Mouse (Mus musculus): ENCODE data around the gene Cmas. TPM values are rescaled to one million over a fixed set of nuclear protein-coding genes. Genes with fewer than 3 reads are reported as not detected.

Cmas gene
- polyA plus RNA-seq, 2 experiments = 54.5 to 88.7 TPM

- DNase-seq (ENCODE audit: low spot score) = no peak
- H3K4me3 ChIP-seq (replicated peaks; ENCODE audit: low read length) = no peak overlapping the region
- H3K9me3 ChIP-seq (ENCODE audit: control insufficient read depth, low read length) = no peaks in the 10 kb centered on the region
- no peak for ATAC-seq (ENCODE audit: low FRiP score, low read depth)
- no peak overlapping the region for H3K9ac ChIP-seq (ENCODE audit: low read depth, low read length, severe bottlenecking)
- H3K27ac ChIP-seq (replicated peaks; ENCODE audit: low read depth, low read length) = no peak overlapping the region
- 48% methylated on average over 4 of the region's 4 CpGs for WGBS
- TF ChIP-seq POLR2A (IDR thresholded peaks at IDR 0.05; ENCODE audit: borderline replicate concordance, extremely low read depth, insufficient read depth, insufficient read length) = no peak
- H3K27me3 ChIP-seq (ENCODE audit: control insufficient read depth, insufficient read depth, low read length) = no peaks in the 10 kb centered on the region
- no peaks in the 10 kb centered on the region for H3K36me3 ChIP-seq (ENCODE audit: control insufficient read depth, insufficient read depth, low read length)
- no peak overlapping the region for H3K4me2 ChIP-seq (replicated peaks; ENCODE audit: low read depth, low read length, severe bottlenecking)
- H3K4me1 ChIP-seq (ENCODE audit: control insufficient read depth, insufficient read depth, low read length) = no peaks in the 10 kb centered on the region
Measured at GRCm38 (mm10) chr6:142743193-142743592, 13.3 kb upstream of the Cmas start.

DNA sequence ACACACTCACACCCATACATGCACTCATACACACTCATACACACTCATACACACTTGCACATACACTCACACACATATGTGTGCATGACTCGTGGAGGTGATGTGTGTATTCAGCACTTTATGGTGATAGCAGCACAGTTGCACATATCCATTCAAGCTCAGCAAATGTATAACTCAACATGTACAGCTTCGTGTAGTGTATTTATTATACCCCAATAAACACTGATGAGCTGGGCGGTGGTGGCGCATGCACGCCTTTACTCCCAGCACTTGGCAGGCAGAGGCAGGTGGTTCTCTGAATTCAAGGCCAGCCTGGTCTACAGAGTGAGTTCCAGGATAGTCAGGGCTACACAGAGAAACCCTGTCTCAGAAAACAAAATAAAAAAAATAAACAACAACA lies 11.0 kb upstream of the Cmas start:
- ATAC-seq (ENCODE audit: low FRiP score, low read depth) (no peak), DNase-seq (ENCODE audit: low spot score) (no peak)
- H3K27ac ChIP-seq (replicated peaks; ENCODE audit: low read depth, low read length) = no peak overlapping the region
- H3K9me3 ChIP-seq (ENCODE audit: control insufficient read depth, low read length) = no peaks in the 10 kb centered on the region
- H3K4me1 ChIP-seq (ENCODE audit: control insufficient read depth, insufficient read depth, low read length) = no peaks in the 10 kb centered on the region
- TF ChIP-seq POLR2A (IDR thresholded peaks at IDR 0.05; ENCODE audit: borderline replicate concordance, extremely low read depth, insufficient read depth, insufficient read length) = no peak
- no peak overlapping the region for H3K4me3 ChIP-seq (replicated peaks; ENCODE audit: low read length)
- no peak overlapping the region for H3K4me2 ChIP-seq (replicated peaks; ENCODE audit: low read depth, low read length, severe bottlenecking)
- no peaks in the 10 kb centered on the region for H3K27me3 ChIP-seq (ENCODE audit: control insufficient read depth, insufficient read depth, low read length)
- H3K9ac ChIP-seq (ENCODE audit: low read depth, low read length, severe bottlenecking) = no peak overlapping the region
- WGBS = 85% methylated on average over 5 of the region's 5 CpGs
- H3K36me3 ChIP-seq (ENCODE audit: control insufficient read depth, insufficient read depth, low read length) = no peaks in the 10 kb centered on the region

DNA sequence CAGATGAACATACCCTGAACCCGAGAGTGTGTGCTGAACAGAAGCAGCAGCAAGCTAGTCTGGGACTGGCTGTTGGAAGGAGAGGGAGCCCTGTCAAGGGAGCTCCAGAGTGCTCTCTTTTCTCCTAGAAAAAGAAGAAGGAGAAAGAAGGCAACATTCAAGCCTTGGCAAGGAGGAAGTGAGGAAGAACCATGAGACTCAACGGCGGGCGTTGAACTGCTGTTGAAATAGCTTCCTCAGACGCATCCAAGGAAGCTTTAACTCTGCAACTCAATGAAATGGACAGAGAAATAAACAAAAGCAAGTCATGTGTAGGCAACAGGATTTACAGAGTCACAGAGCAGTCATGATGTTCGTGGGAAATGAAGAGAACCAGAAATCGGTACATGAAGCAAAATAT lies 9.7 kb upstream of the Cmas start:
- H3K4me1 ChIP-seq (ENCODE audit: control insufficient read depth, insufficient read depth, low read length) = no peaks in the 10 kb centered on the region
- H3K4me3 ChIP-seq (replicated peaks; ENCODE audit: low read length) = no peak overlapping the region
- ATAC-seq (ENCODE audit: low FRiP score, low read depth) (no peak), DNase-seq (ENCODE audit: low spot score) (no peak)
- 75% methylated on average over 7 of the region's 7 CpGs for WGBS
- H3K27me3 ChIP-seq (ENCODE audit: control insufficient read depth, insufficient read depth, low read length) = no peaks in the 10 kb centered on the region
- no peak overlapping the region for H3K27ac ChIP-seq (replicated peaks; ENCODE audit: low read depth, low read length)
- H3K9ac ChIP-seq (ENCODE audit: low read depth, low read length, severe bottlenecking) = no peak overlapping the region
- no peaks in the 10 kb centered on the region for H3K9me3 ChIP-seq (ENCODE audit: control insufficient read depth, low read length)
- no peaks in the 10 kb centered on the region for H3K36me3 ChIP-seq (ENCODE audit: control insufficient read depth, insufficient read depth, low read length)
- no peak for TF ChIP-seq POLR2A (IDR thresholded peaks at IDR 0.05; ENCODE audit: borderline replicate concordance, extremely low read depth, insufficient read depth, insufficient read length)
- H3K4me2 ChIP-seq (replicated peaks; ENCODE audit: low read depth, low read length, severe bottlenecking) = no peak overlapping the region

GRCm38 (mm10) chr6:142747165-142747564 lies 9.3 kb upstream of the Cmas start:
- DNase-seq (ENCODE audit: low spot score) (no peak), ATAC-seq (ENCODE audit: low FRiP score, low read depth) (no peak)
- no peaks in the 10 kb centered on the region for H3K36me3 ChIP-seq (ENCODE audit: control insufficient read depth, insufficient read depth, low read length)
- H3K27ac ChIP-seq (replicated peaks; ENCODE audit: low read depth, low read length) = no peak overlapping the region
- H3K27me3 ChIP-seq (ENCODE audit: control insufficient read depth, insufficient read depth, low read length) = no peaks in the 10 kb centered on the region
- no peak for TF ChIP-seq POLR2A (IDR thresholded peaks at IDR 0.05; ENCODE audit: borderline replicate concordance, extremely low read depth, insufficient read depth, insufficient read length)
- no peaks in the 10 kb centered on the region for H3K4me1 ChIP-seq (ENCODE audit: control insufficient read depth, insufficient read depth, low read length)
- WGBS = 73% methylated on average over 2 of the region's 2 CpGs
- no peak overlapping the region for H3K9ac ChIP-seq (ENCODE audit: low read depth, low read length, severe bottlenecking)
- no peak overlapping the region for H3K4me2 ChIP-seq (replicated peaks; ENCODE audit: low read depth, low read length, severe bottlenecking)
- no peak overlapping the region for H3K4me3 ChIP-seq (replicated peaks; ENCODE audit: low read length)
- no peaks in the 10 kb centered on the region for H3K9me3 ChIP-seq (ENCODE audit: control insufficient read depth, low read length)

- WGBS = 74% methylated on average over 8 of the region's 8 CpGs
- Histone ChIP-seq H3K4me2 (replicated peaks; ENCODE audit: low read depth, low read length, severe bottlenecking) (no peak overlapping the region), H3K36me3 (ENCODE audit: control insufficient read depth, insufficient read depth, low read length) (no peaks in the 10 kb centered on the region), H3K27ac (replicated peaks; ENCODE audit: low read depth, low read length) (no peak overlapping the region), H3K27me3 (ENCODE audit: control insufficient read depth, insufficient read depth, low read length) (no peaks in the 10 kb centered on the region), H3K9me3 (ENCODE audit: control insufficient read depth, low read length) (no peaks in the 10 kb centered on the region), H3K9ac (ENCODE audit: low read depth, low read length, severe bottlenecking) (no peak overlapping the region), H3K4me1 (ENCODE audit: control insufficient read depth, insufficient read depth, low read length) (no peaks in the 10 kb centered on the region), H3K4me3 (replicated peaks; ENCODE audit: low read length) (no peak overlapping the region)
- TF ChIP-seq POLR2A (IDR thresholded peaks at IDR 0.05; ENCODE audit: borderline replicate concordance, extremely low read depth, insufficient read depth, insufficient read length) = no peak
- DNase-seq (ENCODE audit: low spot score) (no peak), ATAC-seq (ENCODE audit: low FRiP score, low read depth) (no peak)
Measured at GRCm38 (mm10) chr6:142748057-142748708, 8.3 kb upstream of the Cmas start.

Data from limb, embryonic 14.5 days (tissue).